Mouse (Mus musculus): ENCODE measurements at regions not wholly inside any gene's neighbourhood (a gene's known extent, or its start where the extent isn't known, plus 50 kb on each side); places are given as distances from the start of the nearest gene placed in this dataset.

DNA sequence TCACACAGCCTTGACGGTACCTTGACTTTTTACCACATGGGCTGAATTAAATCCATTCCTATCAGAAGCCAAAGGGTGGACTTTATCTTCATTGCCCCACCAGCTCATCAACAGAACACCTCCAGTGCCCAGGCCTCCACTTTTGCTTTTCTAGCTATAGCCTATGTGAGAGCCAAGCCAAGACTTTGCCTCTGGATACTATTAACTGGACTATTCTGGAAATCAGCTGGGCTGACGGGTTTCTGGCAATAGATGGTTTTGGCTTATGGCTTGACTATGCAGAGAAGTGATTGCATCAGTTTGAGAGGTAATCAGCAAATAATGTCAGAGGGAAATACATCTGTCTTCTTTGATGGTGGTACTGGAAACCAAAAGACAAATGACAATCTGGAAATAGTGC lies 130.8 kb upstream of the Thbs1 start:
- H3K9ac ChIP-seq (ENCODE audit: low read length), result no peak overlapping the region
- no peaks in the 10 kb centered on the region for H3K9me3 ChIP-seq (ENCODE audit: control insufficient read depth, low read length)
- no peaks in the 10 kb centered on the region for H3K4me1 ChIP-seq (replicated peaks; ENCODE audit: control insufficient read depth, insufficient read depth)
- no peak overlapping the region for H3K4me3 ChIP-seq (ENCODE audit: low read depth, low read length)
- 95% methylated on average over 2 of the region's 2 CpGs for WGBS
- TF ChIP-seq EP300 (optimal IDR thresholded peaks at IDR 0.05), result no peak
- no peak overlapping the region for H3K27ac ChIP-seq (replicated peaks)
- no peak overlapping the region for H3K4me2 ChIP-seq (replicated peaks; ENCODE audit: low read depth)
- DNase-seq (ENCODE audit: low spot score) (no peak), ATAC-seq (ENCODE audit: low FRiP score, low TSS enrichment) (no peak)
- no peaks in the 10 kb centered on the region for H3K27me3 ChIP-seq (ENCODE audit: control insufficient read depth, insufficient read depth, low read length)
- no peaks in the 10 kb centered on the region for H3K36me3 ChIP-seq (ENCODE audit: control insufficient read depth, insufficient read depth, low read length)

DNA sequence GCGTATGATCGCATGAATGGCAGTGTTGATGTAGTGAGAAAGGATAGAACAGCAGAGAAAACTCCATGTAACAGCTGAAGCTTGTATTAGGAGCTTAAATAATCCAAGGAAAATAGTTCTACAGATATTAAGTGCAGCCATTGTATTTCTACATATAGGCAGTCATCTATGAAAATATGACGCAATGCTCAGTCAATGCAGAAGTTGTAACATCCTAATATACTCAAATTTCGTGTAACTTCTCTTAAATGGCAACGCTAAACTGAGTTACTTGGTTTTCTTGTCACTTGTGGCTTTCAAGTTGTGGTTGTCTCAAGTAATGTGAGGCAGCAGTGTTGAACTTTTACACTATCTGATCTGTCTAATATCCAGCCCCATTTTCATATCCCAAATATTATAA lies 127.1 kb upstream of the Thbs1 start:
- 96% methylated on average over 5 of the region's 5 CpGs for WGBS
- TF ChIP-seq EP300 (optimal IDR thresholded peaks at IDR 0.05), result no peak
- TF ChIP-seq CTCF (IDR thresholded peaks at IDR 0.05; ENCODE audit: low read depth), result no peak
- Histone ChIP-seq H3K4me2 (replicated peaks; ENCODE audit: low read depth) (no peak overlapping the region), H3K27me3 (ENCODE audit: control insufficient read depth, insufficient read depth, low read length) (no peaks in the 10 kb centered on the region), H3K9ac (ENCODE audit: low read length) (no peak overlapping the region), H3K4me3 (ENCODE audit: low read depth, low read length) (no peak overlapping the region), H3K4me1 (replicated peaks; ENCODE audit: control insufficient read depth, insufficient read depth) (no peaks in the 10 kb centered on the region; the same call in 1 of the 2 replicates), H3K36me3 (ENCODE audit: control insufficient read depth, insufficient read depth, low read length) (no peaks in the 10 kb centered on the region), H3K27ac (replicated peaks) (no peak overlapping the region), H3K9me3 (ENCODE audit: control insufficient read depth, low read length) (no peaks in the 10 kb centered on the region)
- DNase-seq (ENCODE audit: low spot score), result no peak
- ATAC-seq (ENCODE audit: low FRiP score, low TSS enrichment), result no peak

DNA sequence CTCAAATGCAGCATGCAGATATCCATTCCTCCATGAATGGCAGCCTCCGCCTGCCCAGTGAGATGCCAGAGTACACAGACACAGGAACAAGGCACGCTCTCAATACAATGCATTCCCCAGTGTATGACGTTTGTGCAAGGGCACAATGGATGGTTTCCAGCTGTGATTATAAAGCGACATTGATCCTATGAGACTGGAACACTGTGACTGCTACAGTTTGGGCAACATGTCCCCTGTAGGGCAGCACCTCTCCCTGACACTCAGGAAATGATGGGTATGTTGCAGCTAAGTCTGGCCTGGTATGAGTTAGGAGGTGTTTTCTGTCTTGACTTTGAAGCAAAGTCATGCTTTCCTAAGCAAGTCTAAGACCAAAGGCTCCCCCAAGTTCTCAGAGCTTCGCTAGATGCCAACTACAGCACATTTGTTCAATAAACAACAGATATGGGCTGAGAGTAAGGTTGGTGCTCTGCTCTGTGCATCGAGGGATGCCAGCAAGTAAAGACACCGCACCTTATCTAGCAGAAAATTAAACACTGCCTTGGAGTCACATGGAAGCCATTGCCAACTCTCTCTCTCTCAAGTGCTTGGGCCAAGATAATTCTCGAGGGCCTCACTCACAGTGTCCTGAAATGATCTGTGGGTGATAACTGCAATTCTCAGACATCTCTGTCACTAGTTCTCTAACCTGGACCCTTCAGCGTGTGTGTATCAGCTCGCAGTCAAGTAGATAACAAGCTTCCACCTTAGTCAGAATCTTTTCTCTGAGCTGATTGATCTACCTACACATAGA lies 124.1 kb upstream of the Thbs1 start:
- H3K4me3 ChIP-seq (ENCODE audit: low read depth, low read length), result no peak overlapping the region
- no peaks in the 10 kb centered on the region for H3K27me3 ChIP-seq (ENCODE audit: control insufficient read depth, insufficient read depth, low read length)
- no peak overlapping the region for H3K27ac ChIP-seq (replicated peaks)
- 64% methylated on average over 10 of the region's 10 CpGs for WGBS
- no peak for DNase-seq (ENCODE audit: low spot score)
- no peak overlapping the region for H3K4me2 ChIP-seq (replicated peaks; ENCODE audit: low read depth)
- no peak for ATAC-seq (ENCODE audit: low FRiP score, low TSS enrichment)
- no peaks in the 10 kb centered on the region for H3K36me3 ChIP-seq (ENCODE audit: control insufficient read depth, insufficient read depth, low read length)
- TF ChIP-seq CTCF (IDR thresholded peaks at IDR 0.05; ENCODE audit: low read depth) (no peak), EP300 (optimal IDR thresholded peaks at IDR 0.05) (no peak)
- H3K9ac ChIP-seq (ENCODE audit: low read length), result no peak overlapping the region
- H3K9me3 ChIP-seq (ENCODE audit: control insufficient read depth, low read length), result no peaks in the 10 kb centered on the region
- H3K4me1 ChIP-seq (replicated peaks; ENCODE audit: control insufficient read depth, insufficient read depth), result no peaks in the 10 kb centered on the region; the same call in 1 of the 2 replicates

GRCm38 (mm10) chr2:117988396-117989173 lies 123.1 kb upstream of the Thbs1 start:
- TF ChIP-seq EP300 (optimal IDR thresholded peaks at IDR 0.05) (no peak), CTCF (IDR thresholded peaks at IDR 0.05; ENCODE audit: low read depth) (no peak)
- no peaks in the 10 kb centered on the region for H3K36me3 ChIP-seq (ENCODE audit: control insufficient read depth, insufficient read depth, low read length)
- H3K9ac ChIP-seq (ENCODE audit: low read length), result no peak overlapping the region
- H3K27me3 ChIP-seq (ENCODE audit: control insufficient read depth, insufficient read depth, low read length), result no peaks in the 10 kb centered on the region
- 0 out of 2 replicates have a peak overlapping the region, but pooled peaks have one; percentile 5 for H3K27ac ChIP-seq (replicated peaks)
- no peaks in the 10 kb centered on the region; the same call in 1 of the 2 replicates for H3K4me1 ChIP-seq (replicated peaks; ENCODE audit: control insufficient read depth, insufficient read depth)
- DNase-seq (ENCODE audit: low spot score), result no peak
- H3K4me2 ChIP-seq (replicated peaks; ENCODE audit: low read depth), result no peak overlapping the region
- no peaks in the 10 kb centered on the region for H3K9me3 ChIP-seq (ENCODE audit: control insufficient read depth, low read length)
- 28% methylated on average over 11 of the region's 11 CpGs for WGBS
- H3K4me3 ChIP-seq (ENCODE audit: low read depth, low read length), result no peak overlapping the region
- ATAC-seq (ENCODE audit: low FRiP score, low TSS enrichment), result no peak; the same call in 1 of the 2 replicates

- Histone ChIP-seq H3K9me3 (ENCODE audit: control insufficient read depth, low read length) (no peaks in the 10 kb centered on the region), H3K4me2 (replicated peaks; ENCODE audit: low read depth) (no peak overlapping the region), H3K4me3 (ENCODE audit: low read depth, low read length) (no peak overlapping the region), H3K27ac (replicated peaks) (no peak overlapping the region), H3K9ac (ENCODE audit: low read length) (no peak overlapping the region), H3K27me3 (ENCODE audit: control insufficient read depth, insufficient read depth, low read length) (no peaks in the 10 kb centered on the region), H3K4me1 (replicated peaks; ENCODE audit: control insufficient read depth, insufficient read depth) (no peaks in the 10 kb centered on the region; the same call in 1 of the 2 replicates), H3K36me3 (ENCODE audit: control insufficient read depth, insufficient read depth, low read length) (no peaks in the 10 kb centered on the region)
- WGBS, result 70% methylated on average over 8 of the region's 8 CpGs
- TF ChIP-seq EP300 (optimal IDR thresholded peaks at IDR 0.05), result no peak
- TF ChIP-seq CTCF (IDR thresholded peaks at IDR 0.05; ENCODE audit: low read depth), result no peak
- DNase-seq (ENCODE audit: low spot score) (no peak), ATAC-seq (ENCODE audit: low FRiP score, low TSS enrichment) (no peak)
These were observed 122.5 kb upstream of the Thbs1 start for GRCm38 (mm10) chr2:117989215-117989614.

All from stomach, postnatal 0 days (tissue).